Mouse (Mus musculus) neural tube, embryonic 11.5 days (tissue): Measurements from ENCODE around the gene Mttp. TPM values are rescaled to one million over a fixed set of nuclear protein-coding genes. Genes with fewer than 3 reads are reported as not detected.

Experiments used
- ATAC-seq: fragments of 200-750 bp; cut with Nextera tagmentation; 2 replicates; pipeline ENCODE4 v1.8.0; 2017; ENCODE audit warnings: moderate number of reproducible peaks, mild to moderate bottlenecking, moderate TSS enrichment, moderate library complexity; ENCODE audit not compliant: insufficient read depth, low FRiP score, low TSS enrichment
- DNase-seq: peaks from one replicate; pipeline ENCODE4 v3.0.0-alpha.2; 2015; ENCODE audit warnings: low spot score
- H3K27ac ChIP-seq: fragments of 300-500 bp; sonication (generic); 2 replicates; pipeline ENCODE4 v1.5.1; 2014; ENCODE audit warnings: low read depth, mild to moderate bottlenecking, low read length
- H3K27me3 ChIP-seq: fragments of 300-500 bp; sonication (generic); 2 replicates; pipeline ENCODE4 v1.6.1; 2014; ENCODE audit warnings: mild to moderate bottlenecking, low read length, mixed read lengths; ENCODE audit not compliant: control insufficient read depth, insufficient read depth
- H3K36me3 ChIP-seq: fragments of 300-500 bp; sonication (generic); 2 replicates; pipeline ENCODE4 v1.6.1; 2014; ENCODE audit warnings: mild to moderate bottlenecking, low read length, moderate library complexity, mixed read lengths; ENCODE audit not compliant: control insufficient read depth, insufficient read depth
- H3K4me1 ChIP-seq: fragments of 300-500 bp; sonication (generic); 2 replicates; pipeline ENCODE4 v1.6.1; 2014; ENCODE audit warnings: low read length, mixed read lengths; ENCODE audit not compliant: control insufficient read depth, insufficient read depth
- H3K4me2 ChIP-seq: fragments of 300-500 bp; sonication (generic); 2 replicates; pipeline ENCODE4 v1.6.1; 2014; ENCODE audit warnings: low read depth, mild to moderate bottlenecking, moderate library complexity
- H3K4me3 ChIP-seq: fragments of 300-500 bp; sonication (generic); 2 replicates; pipeline ENCODE4 v1.5.1; 2014; ENCODE audit warnings: low read depth, low read length
- H3K9ac ChIP-seq: fragments of 300-500 bp; sonication (generic); 2 replicates; pipeline ENCODE4 v1.6.1; 2014; ENCODE audit warnings: mild to moderate bottlenecking, low read length
- H3K9me3 ChIP-seq: fragments of 300-500 bp; sonication (generic); 2 replicates; pipeline ENCODE4 v1.6.1; 2016; ENCODE audit warnings: low read length; ENCODE audit not compliant: control insufficient read depth
- WGBS: fragments of 180-500 bp; shearing (Covaris S2); extraction: QIAGEN DNeasy Blood & Tissue Kit; methylation state at CpG from one replicate; pipeline ENCODE4 v1.1.7; 2014; 5-methylcytosine and 5-hydroxymethylcytosine counted together
- polyA plus RNA-seq: library from polyadenylated mRNA; unstranded; fragments of >200 nt; fragmentation: Nextera tagmentation; extraction: Ambion mirVana; gene quantifications from 2 replicates; pipeline ENCODE4 v1.2.1, GENCODE M21; 2014

Gene Mttp
- polyA plus RNA-seq, 1 experiment from 2014 or later: 7.8 TPM

- Histone ChIP-seq H3K27me3 (no peaks in the 10 kb centered on the region), H3K9me3 (no peaks in the 10 kb centered on the region), H3K9ac (no peak overlapping the region), H3K36me3 (no peaks in the 10 kb centered on the region), H3K4me3 (no peak overlapping the region), H3K27ac (no peak overlapping the region), H3K4me1 (no peaks in the 10 kb centered on the region), H3K4me2 (no peak overlapping the region)
- ATAC-seq: no peak
- 84% methylated on average over 1 of the region's 1 CpGs for WGBS
- DNase-seq: no peak
Observed at GRCm38 (mm10) chr3:138083073-138083637, 61.6 kb downstream of the Mttp start.

GRCm38 (mm10) chr3:138078701-138079100 is 66.1 kb downstream of the Mttp start:
- Histone ChIP-seq H3K9me3 (no peaks in the 10 kb centered on the region), H3K36me3 (no peaks in the 10 kb centered on the region), H3K4me1 (no peaks in the 10 kb centered on the region), H3K27ac (no peak overlapping the region), H3K27me3 (no peaks in the 10 kb centered on the region), H3K9ac (no peak overlapping the region), H3K4me3 (no peak overlapping the region), H3K4me2 (no peak overlapping the region)
- DNase-seq: no peak
- no peak for ATAC-seq
- 85% methylated on average over 1 of the region's 1 CpGs for WGBS

- no peak overlapping the region for H3K27ac ChIP-seq
- H3K4me1 ChIP-seq: no peaks in the 10 kb centered on the region
- H3K36me3 ChIP-seq: no peaks in the 10 kb centered on the region
- 87% methylated on average over 11 of the region's 11 CpGs for WGBS
- H3K4me2 ChIP-seq: no peak overlapping the region
- H3K9ac ChIP-seq: no peak overlapping the region
- H3K27me3 ChIP-seq: no peaks in the 10 kb centered on the region
- H3K9me3 ChIP-seq: no peaks in the 10 kb centered on the region
- H3K4me3 ChIP-seq: no peak overlapping the region
- ATAC-seq (no peak), DNase-seq (no peak)
Observed at GRCm38 (mm10) chr3:138077476-138078340, 67.1 kb downstream of the Mttp start.

- Histone ChIP-seq H3K36me3 (no peaks in the 10 kb centered on the region), H3K27me3 (no peaks in the 10 kb centered on the region), H3K4me3 (no peak overlapping the region), H3K9ac (no peak overlapping the region), H3K4me1 (no peaks in the 10 kb centered on the region), H3K9me3 (no peaks in the 10 kb centered on the region), H3K27ac (no peak overlapping the region), H3K4me2 (no peak overlapping the region)
- 86% methylated on average over 8 of the region's 8 CpGs for WGBS
- ATAC-seq (no peak; the same call in 1 of the 2 replicates), DNase-seq (no peak)
Observed at GRCm38 (mm10) chr3:138075209-138075608, 69.6 kb downstream of the Mttp start.

- Histone ChIP-seq H3K27me3 (no peaks in the 10 kb centered on the region), H3K9me3 (no peaks in the 10 kb centered on the region), H3K4me2 (no peak overlapping the region), H3K27ac (no peak overlapping the region), H3K9ac (no peak overlapping the region), H3K36me3 (no peaks in the 10 kb centered on the region), H3K4me3 (no peak overlapping the region), H3K4me1 (no peaks in the 10 kb centered on the region)
- DNase-seq (no peak), ATAC-seq (no peak)
- WGBS: 95% methylated on average over 1 of the region's 1 CpGs
Observed at GRCm38 (mm10) chr3:138074214-138074613, 70.6 kb downstream of the Mttp start.

- no peak overlapping the region for H3K4me2 ChIP-seq
- no peak overlapping the region for H3K9ac ChIP-seq
- H3K4me3 ChIP-seq: no peak overlapping the region
- H3K36me3 ChIP-seq: no peaks in the 10 kb centered on the region
- DNase-seq (no peak), ATAC-seq (no peak)
- H3K4me1 ChIP-seq: no peaks in the 10 kb centered on the region
- no peak overlapping the region for H3K27ac ChIP-seq
- 87% methylated on average over 10 of the region's 10 CpGs for WGBS
- no peaks in the 10 kb centered on the region for H3K27me3 ChIP-seq
- no peaks in the 10 kb centered on the region for H3K9me3 ChIP-seq
Observed at GRCm38 (mm10) chr3:138071476-138072073, 73.2 kb downstream of the Mttp start.

GRCm38 (mm10) chr3:138071004-138071403 is 73.8 kb downstream of the Mttp start:
- H3K27me3 ChIP-seq: no peaks in the 10 kb centered on the region
- H3K9ac ChIP-seq: no peak overlapping the region
- H3K9me3 ChIP-seq: no peaks in the 10 kb centered on the region
- no peaks in the 10 kb centered on the region for H3K36me3 ChIP-seq
- DNase-seq (no peak), ATAC-seq (no peak)
- no peak overlapping the region for H3K27ac ChIP-seq
- no peak overlapping the region for H3K4me3 ChIP-seq
- WGBS: 0% methylated on average over 1 of the region's 1 CpGs
- H3K4me2 ChIP-seq: no peak overlapping the region
- H3K4me1 ChIP-seq: no peaks in the 10 kb centered on the region

- Histone ChIP-seq H3K9ac (no peak overlapping the region), H3K27me3 (no peaks in the 10 kb centered on the region), H3K4me3 (no peak overlapping the region), H3K4me1 (no peaks in the 10 kb centered on the region), H3K36me3 (no peaks in the 10 kb centered on the region), H3K9me3 (no peaks in the 10 kb centered on the region), H3K27ac (no peak overlapping the region), H3K4me2 (no peak overlapping the region)
- no peak for DNase-seq
- no peak for ATAC-seq
- WGBS: 77% methylated on average over 18 of the region's 18 CpGs
Observed at GRCm38 (mm10) chr3:138069756-138070511, 74.8 kb downstream of the Mttp start.
